Mouse (Mus musculus): ENCODE results near the gene Tnfaip8l2. TPM values are rescaled to one million over a fixed set of nuclear protein-coding genes. Genes with fewer than 3 reads are reported as not detected.
A peak's percentile ranks its signal among the peaks of the same experiment; 100 is the strongest.

Tnfaip8l2 gene
- total and polyA plus RNA-seq, 2 experiments, result 2.3 to 4.0 TPM

DNA sequence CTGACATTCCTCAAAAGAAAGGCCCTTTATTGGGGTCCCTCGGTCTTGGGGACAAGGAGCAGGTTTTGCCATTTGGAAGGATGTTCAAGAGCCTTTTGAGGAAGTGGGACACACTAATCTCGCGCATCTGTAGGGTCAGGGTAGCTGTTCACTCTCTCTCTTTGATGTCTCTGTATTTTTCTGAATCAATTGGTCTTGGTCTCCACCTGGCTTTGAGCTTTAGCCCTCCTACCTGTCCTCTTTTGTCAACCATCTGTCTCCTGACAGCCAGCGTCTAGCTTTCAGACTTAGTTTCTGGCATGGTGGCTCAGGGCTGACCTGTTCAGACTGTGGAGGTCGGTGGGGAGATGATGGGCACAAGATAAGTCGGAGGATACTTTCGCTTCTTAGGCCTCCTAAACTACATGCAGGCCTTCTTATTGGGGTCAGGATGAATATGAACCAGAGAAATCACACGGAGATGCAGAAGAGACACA lies 17.4 kb upstream of the Tnfaip8l2 start:
- H3K36me3 ChIP-seq (ENCODE audit: control insufficient read depth, insufficient read depth, low read length), result no peaks in the 10 kb centered on the region
- peak overlapping the region; percentile 51 for H3K4me3 ChIP-seq (ENCODE audit: insufficient read depth, low read depth, low read length)
- WGBS, result 51% methylated on average over 8 of the region's 8 CpGs
- no peaks in the 10 kb centered on the region for H3K79me2 ChIP-seq (ENCODE audit: control insufficient read depth, insufficient read depth, low read length)
- peaks cover 3% of the 10 kb centered on the region for H3K4me1 ChIP-seq (ENCODE audit: control insufficient read depth, insufficient read depth, low read length)
- H3K27me3 ChIP-seq (ENCODE audit: control insufficient read depth, insufficient read depth, low read length), result peaks cover 5% of the 10 kb centered on the region; the same call in 1 of the 2 replicates
- DNase-seq (ENCODE audit: extremely low read depth, low read depth, low spot score), result no peak
- TF ChIP-seq CTCF (IDR thresholded peaks at IDR 0.05; ENCODE audit: low read depth, low read length), result no peak
- no peak for TF ChIP-seq POLR2A (IDR thresholded peaks at IDR 0.05; ENCODE audit: extremely low read depth, insufficient read depth, low read length)
- peak overlapping the region; percentile 33; the same call in 1 of the 2 replicates for H3K9ac ChIP-seq (ENCODE audit: low read depth, low read length)
- no peak overlapping the region for H3K27ac ChIP-seq (replicated peaks; ENCODE audit: insufficient read depth, low read depth, low read length)

DNA sequence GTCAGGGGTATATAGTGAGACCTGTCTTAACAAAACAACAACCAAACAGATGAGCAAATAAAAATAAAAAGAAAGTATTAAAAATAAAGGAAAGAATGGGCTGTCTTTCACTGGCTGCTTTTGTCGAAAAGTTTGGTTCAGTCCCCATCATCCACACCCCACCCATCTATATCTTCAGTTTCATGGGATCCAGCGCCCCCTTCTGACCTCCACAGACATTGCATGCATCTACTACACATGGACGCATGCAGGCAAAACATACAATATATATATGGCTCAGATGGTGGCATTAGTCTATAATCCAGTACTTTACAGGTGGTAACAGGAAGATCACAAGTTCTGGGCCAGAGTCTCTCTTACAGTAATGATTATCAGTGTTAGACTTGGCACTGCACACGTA lies 11.7 kb upstream of the Tnfaip8l2 start:
- no peaks in the 10 kb centered on the region for H3K36me3 ChIP-seq (ENCODE audit: control insufficient read depth, insufficient read depth, low read length)
- TF ChIP-seq POLR2A (IDR thresholded peaks at IDR 0.05; ENCODE audit: extremely low read depth, insufficient read depth, low read length) (no peak), CTCF (IDR thresholded peaks at IDR 0.05; ENCODE audit: low read depth, low read length) (peak; percentile 57)
- peak; percentile 24 for DNase-seq (ENCODE audit: extremely low read depth, low read depth, low spot score)
- no peak overlapping the region for H3K9ac ChIP-seq (ENCODE audit: low read depth, low read length)
- no peak overlapping the region for H3K27ac ChIP-seq (replicated peaks; ENCODE audit: insufficient read depth, low read depth, low read length)
- 46% methylated on average over 4 of the region's 4 CpGs for WGBS
- no peak overlapping the region for H3K4me3 ChIP-seq (ENCODE audit: insufficient read depth, low read depth, low read length)
- no peaks in the 10 kb centered on the region for H3K27me3 ChIP-seq (ENCODE audit: control insufficient read depth, insufficient read depth, low read length)
- no peaks in the 10 kb centered on the region for H3K4me1 ChIP-seq (ENCODE audit: control insufficient read depth, insufficient read depth, low read length)
- no peaks in the 10 kb centered on the region for H3K79me2 ChIP-seq (ENCODE audit: control insufficient read depth, insufficient read depth, low read length)

DNA sequence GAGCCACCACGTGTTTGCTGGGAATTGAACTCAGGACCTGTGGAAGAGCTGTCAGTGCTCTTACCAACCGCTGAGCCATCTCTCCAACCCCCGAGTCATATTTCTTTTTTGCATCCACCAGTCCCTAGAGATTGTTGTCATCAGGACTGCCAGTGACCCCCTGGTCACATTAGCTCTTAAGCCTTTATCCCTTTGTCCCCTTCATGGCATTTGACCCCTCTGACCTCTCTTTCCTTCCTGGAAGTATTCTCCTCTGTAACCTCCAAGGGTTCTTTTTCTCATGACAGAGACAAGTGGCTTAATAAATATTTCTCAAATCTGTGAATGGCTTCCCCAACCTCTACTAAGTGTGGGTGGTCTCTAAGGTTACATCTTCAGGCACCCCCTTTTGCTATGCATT lies 5.8 kb upstream of the Tnfaip8l2 start:
- no peak overlapping the region for H3K9ac ChIP-seq (ENCODE audit: low read depth, low read length)
- no peaks in the 10 kb centered on the region for H3K4me1 ChIP-seq (ENCODE audit: control insufficient read depth, insufficient read depth, low read length)
- H3K27ac ChIP-seq (replicated peaks; ENCODE audit: insufficient read depth, low read depth, low read length), result no peak overlapping the region
- DNase-seq (ENCODE audit: extremely low read depth, low read depth, low spot score), result no peak
- WGBS, result 71% methylated on average over 3 of the region's 3 CpGs
- TF ChIP-seq CTCF (IDR thresholded peaks at IDR 0.05; ENCODE audit: low read depth, low read length) (no peak), POLR2A (IDR thresholded peaks at IDR 0.05; ENCODE audit: extremely low read depth, insufficient read depth, low read length) (no peak)
- no peak overlapping the region for H3K4me3 ChIP-seq (ENCODE audit: insufficient read depth, low read depth, low read length)
- H3K36me3 ChIP-seq (ENCODE audit: control insufficient read depth, insufficient read depth, low read length), result no peaks in the 10 kb centered on the region
- no peaks in the 10 kb centered on the region for H3K79me2 ChIP-seq (ENCODE audit: control insufficient read depth, insufficient read depth, low read length)
- H3K27me3 ChIP-seq (ENCODE audit: control insufficient read depth, insufficient read depth, low read length), result no peaks in the 10 kb centered on the region

DNA sequence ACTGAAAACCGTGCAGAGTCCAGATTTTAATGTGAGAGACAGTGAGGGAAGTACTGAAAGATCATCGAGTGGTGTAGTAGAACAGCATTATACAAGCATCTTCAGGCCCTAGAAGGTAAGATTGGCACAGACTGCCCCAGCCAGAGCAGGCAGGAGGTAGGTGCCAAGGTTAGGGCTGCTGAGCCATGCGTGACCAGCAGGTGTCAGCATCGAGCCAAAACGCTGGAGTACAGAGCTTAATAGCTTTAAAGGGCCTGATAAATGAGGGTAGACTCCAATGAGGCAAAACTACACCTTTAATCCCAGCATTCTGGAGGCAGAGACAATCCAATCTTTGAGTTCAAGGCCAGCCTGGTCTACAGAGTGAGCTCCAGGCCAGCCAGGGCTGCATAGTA lies 454 bp upstream of the Tnfaip8l2 start:
- H3K4me1 ChIP-seq (ENCODE audit: control insufficient read depth, insufficient read depth, low read length), result peaks cover 6% of the 10 kb centered on the region; the same call in 1 of the 2 replicates
- WGBS, result 5% methylated on average over 5 of the region's 5 CpGs
- no peaks in the 10 kb centered on the region for H3K27me3 ChIP-seq (ENCODE audit: control insufficient read depth, insufficient read depth, low read length)
- TF ChIP-seq POLR2A (IDR thresholded peaks at IDR 0.05; ENCODE audit: extremely low read depth, insufficient read depth, low read length), result no peak
- peak; percentile 99 for TF ChIP-seq CTCF (IDR thresholded peaks at IDR 0.05; ENCODE audit: low read depth, low read length)
- H3K36me3 ChIP-seq (ENCODE audit: control insufficient read depth, insufficient read depth, low read length), result no peaks in the 10 kb centered on the region
- no peaks in the 10 kb centered on the region for H3K79me2 ChIP-seq (ENCODE audit: control insufficient read depth, insufficient read depth, low read length)
- H3K27ac ChIP-seq (replicated peaks; ENCODE audit: insufficient read depth, low read depth, low read length), result no peak overlapping the region
- H3K9ac ChIP-seq (ENCODE audit: low read depth, low read length), result no peak overlapping the region
- DNase-seq (ENCODE audit: extremely low read depth, low read depth, low spot score), result peak; percentile 69
- H3K4me3 ChIP-seq (ENCODE audit: insufficient read depth, low read depth, low read length), result no peak overlapping the region

GRCm38 (mm10) chr3:95141474-95141873 lies 686 bp downstream of the Tnfaip8l2 start:
- WGBS, result 95% methylated on average over 9 of the region's 9 CpGs

DNA sequence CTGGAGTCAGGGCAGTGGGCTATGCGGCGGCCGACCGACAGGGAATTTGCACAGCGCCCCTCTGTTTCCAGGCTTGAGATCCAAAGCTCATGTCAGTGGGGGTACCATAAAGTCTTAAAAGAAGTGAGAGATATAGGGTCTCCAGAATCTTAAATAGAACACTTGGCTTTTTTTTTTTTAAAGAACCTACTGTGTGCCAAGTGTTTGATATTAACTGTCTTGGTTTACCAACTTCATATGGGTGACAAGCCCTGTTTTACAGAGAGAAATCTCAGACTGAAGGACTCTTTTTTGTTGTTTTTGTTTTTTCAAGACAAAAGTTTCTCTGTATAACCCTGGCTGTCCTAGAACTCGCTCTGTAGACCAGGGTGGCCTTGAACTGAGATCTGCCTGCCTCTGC lies 1.4 kb downstream of the Tnfaip8l2 start:
- Histone ChIP-seq H3K36me3 (ENCODE audit: control insufficient read depth, insufficient read depth, low read length) (no peaks in the 10 kb centered on the region), H3K79me2 (ENCODE audit: control insufficient read depth, insufficient read depth, low read length) (no peaks in the 10 kb centered on the region), H3K27ac (replicated peaks; ENCODE audit: insufficient read depth, low read depth, low read length) (peak overlapping the region; percentile 17; the same call in 1 of the 2 replicates), H3K27me3 (ENCODE audit: control insufficient read depth, insufficient read depth, low read length) (no peaks in the 10 kb centered on the region), H3K4me1 (ENCODE audit: control insufficient read depth, insufficient read depth, low read length) (peaks cover 6% of the 10 kb centered on the region; the same call in 1 of the 2 replicates), H3K9ac (ENCODE audit: low read depth, low read length) (no peak overlapping the region), H3K4me3 (ENCODE audit: insufficient read depth, low read depth, low read length) (no peak overlapping the region)
- DNase-seq (ENCODE audit: extremely low read depth, low read depth, low spot score), result no peak
- no peak for TF ChIP-seq POLR2A (IDR thresholded peaks at IDR 0.05; ENCODE audit: extremely low read depth, insufficient read depth, low read length)
- TF ChIP-seq CTCF (IDR thresholded peaks at IDR 0.05; ENCODE audit: low read depth, low read length), result no peak
- 96% methylated on average over 6 of the region's 6 CpGs for WGBS

More at GRCm38 (mm10) chr3:95141474-95141873, 686 bp downstream of the Tnfaip8l2 start:
- Histone ChIP-seq H3K4me3 (ENCODE audit: insufficient read depth, low read depth, low read length) (peak overlapping the region; percentile 52), H3K27me3 (ENCODE audit: control insufficient read depth, insufficient read depth, low read length) (no peaks in the 10 kb centered on the region), H3K36me3 (ENCODE audit: control insufficient read depth, insufficient read depth, low read length) (no peaks in the 10 kb centered on the region), H3K79me2 (ENCODE audit: control insufficient read depth, insufficient read depth, low read length) (no peaks in the 10 kb centered on the region), H3K9ac (ENCODE audit: low read depth, low read length) (peak overlapping the region; percentile 51), H3K27ac (replicated peaks; ENCODE audit: insufficient read depth, low read depth, low read length) (peak overlapping the region; percentile 48; the same call in 1 of the 2 replicates), H3K4me1 (ENCODE audit: control insufficient read depth, insufficient read depth, low read length) (peaks cover 6% of the 10 kb centered on the region; the same call in 1 of the 2 replicates)
- TF ChIP-seq POLR2A (IDR thresholded peaks at IDR 0.05; ENCODE audit: extremely low read depth, insufficient read depth, low read length) (no peak), CTCF (IDR thresholded peaks at IDR 0.05; ENCODE audit: low read depth, low read length) (no peak)
- no peak for DNase-seq (ENCODE audit: extremely low read depth, low read depth, low spot score)

All from liver, adult 2 months (tissue).